Mouse (Mus musculus): Measurements from ENCODE around the gene Ahcyl2. TPM values are rescaled to one million over a fixed set of nuclear protein-coding genes. Genes with fewer than 3 reads are reported as not detected.

Gene Ahcyl2
- polyA plus RNA-seq, 1 experiment from 2014 or later, result 45.8 TPM

DNA sequence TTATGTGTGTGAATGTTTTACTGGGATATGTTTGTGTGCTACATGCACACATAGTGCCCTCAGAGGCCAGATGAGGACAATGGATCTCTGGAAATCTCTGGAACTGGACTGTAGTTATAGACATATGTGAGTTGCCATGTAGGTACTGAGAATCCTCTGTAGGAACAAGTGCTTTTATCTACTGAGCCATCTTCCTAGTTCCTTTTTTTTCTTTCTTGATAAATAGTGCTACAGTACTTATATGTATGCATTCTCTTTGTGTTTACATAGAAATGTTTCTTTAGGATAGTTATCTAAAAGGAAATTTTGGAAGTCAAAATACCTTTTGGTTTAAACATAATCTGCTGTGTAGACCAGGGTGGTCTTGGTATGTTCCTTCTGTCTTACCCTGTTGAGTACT lies 12.3 kb downstream of the Ahcyl2 start:
- no peaks in the 10 kb centered on the region for H3K36me3 ChIP-seq (ENCODE audit: control insufficient read depth, insufficient read depth, low read length)
- H3K9ac ChIP-seq (ENCODE audit: low read length), result no peak overlapping the region
- no peaks in the 10 kb centered on the region for H3K4me1 ChIP-seq (ENCODE audit: control insufficient read depth, insufficient read depth, low read length)
- no peak for ATAC-seq (ENCODE audit: insufficient read depth, low FRiP score)
- no peak overlapping the region for H3K27ac ChIP-seq (ENCODE audit: low read length)
- H3K9me3 ChIP-seq (replicated peaks; ENCODE audit: control insufficient read depth, low read length), result no peaks in the 10 kb centered on the region
- H3K4me2 ChIP-seq (ENCODE audit: low read depth, low read length), result no peak overlapping the region
- no peaks in the 10 kb centered on the region for H3K27me3 ChIP-seq (ENCODE audit: control insufficient read depth, insufficient read depth, low read length)
- H3K4me3 ChIP-seq (replicated peaks; ENCODE audit: low read length), result no peak overlapping the region

DNA sequence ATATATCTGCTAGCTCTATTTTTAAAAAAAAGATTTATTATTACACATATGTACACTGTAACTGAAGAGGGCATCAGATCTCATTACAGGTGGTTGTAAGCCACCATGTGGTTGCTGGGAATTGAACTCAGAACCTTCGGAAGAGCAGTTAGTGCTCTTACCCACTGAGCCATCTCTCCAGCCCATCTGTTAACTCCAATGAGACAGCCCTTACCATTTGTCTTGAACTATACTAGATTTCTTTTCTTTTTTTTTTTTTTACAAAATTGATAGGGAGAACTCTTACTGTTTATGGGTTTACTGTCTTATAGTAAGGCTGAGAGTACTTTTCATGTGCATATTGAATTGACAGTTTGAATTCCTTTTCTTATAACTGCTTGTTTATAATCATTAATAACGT lies 12.8 kb downstream of the Ahcyl2 start:
- H3K27ac ChIP-seq (ENCODE audit: low read length), result no peak overlapping the region
- WGBS, result 94% methylated on average over 2 of the region's 2 CpGs
- H3K4me1 ChIP-seq (ENCODE audit: control insufficient read depth, insufficient read depth, low read length), result no peaks in the 10 kb centered on the region
- no peak overlapping the region for H3K9ac ChIP-seq (ENCODE audit: low read length)
- H3K4me3 ChIP-seq (replicated peaks; ENCODE audit: low read length), result no peak overlapping the region
- H3K27me3 ChIP-seq (ENCODE audit: control insufficient read depth, insufficient read depth, low read length), result no peaks in the 10 kb centered on the region
- H3K4me2 ChIP-seq (ENCODE audit: low read depth, low read length), result no peak overlapping the region
- ATAC-seq (ENCODE audit: insufficient read depth, low FRiP score), result no peak
- no peaks in the 10 kb centered on the region for H3K36me3 ChIP-seq (ENCODE audit: control insufficient read depth, insufficient read depth, low read length)
- no peaks in the 10 kb centered on the region for H3K9me3 ChIP-seq (replicated peaks; ENCODE audit: control insufficient read depth, low read length)

GRCm38 (mm10) chr6:29782239-29782638 lies 14.4 kb downstream of the Ahcyl2 start:
- no peak overlapping the region for H3K9ac ChIP-seq (ENCODE audit: low read length)
- 69% methylated on average over 1 of the region's 1 CpGs for WGBS
- no peaks in the 10 kb centered on the region for H3K4me1 ChIP-seq (ENCODE audit: control insufficient read depth, insufficient read depth, low read length)
- no peaks in the 10 kb centered on the region for H3K27me3 ChIP-seq (ENCODE audit: control insufficient read depth, insufficient read depth, low read length)
- H3K4me3 ChIP-seq (replicated peaks; ENCODE audit: low read length), result no peak overlapping the region
- H3K9me3 ChIP-seq (replicated peaks; ENCODE audit: control insufficient read depth, low read length), result no peaks in the 10 kb centered on the region
- no peak for ATAC-seq (ENCODE audit: insufficient read depth, low FRiP score)
- H3K27ac ChIP-seq (ENCODE audit: low read length), result no peak overlapping the region
- no peak overlapping the region for H3K4me2 ChIP-seq (ENCODE audit: low read depth, low read length)
- no peaks in the 10 kb centered on the region for H3K36me3 ChIP-seq (ENCODE audit: control insufficient read depth, insufficient read depth, low read length)

DNA sequence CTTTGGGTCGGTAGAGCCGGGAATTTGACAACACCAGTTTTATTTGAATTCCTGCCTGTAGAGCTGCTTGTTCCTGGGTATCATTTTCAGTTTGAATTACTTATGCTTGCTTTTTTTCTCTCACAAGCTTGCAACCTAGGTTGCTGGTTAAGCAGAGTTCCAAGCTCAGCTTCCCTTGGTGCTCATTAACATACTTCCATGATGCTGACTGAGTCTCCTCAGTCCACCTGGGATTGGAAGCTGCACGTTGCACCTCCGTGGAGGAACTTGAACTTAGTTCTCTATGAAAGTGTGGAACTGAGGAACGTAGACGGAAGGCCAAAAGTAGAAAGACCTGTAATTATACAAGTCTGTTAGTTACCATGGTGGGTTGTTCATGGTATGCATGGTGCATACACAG lies 16.1 kb downstream of the Ahcyl2 start:
- H3K4me1 ChIP-seq (ENCODE audit: control insufficient read depth, insufficient read depth, low read length), result no peaks in the 10 kb centered on the region
- H3K36me3 ChIP-seq (ENCODE audit: control insufficient read depth, insufficient read depth, low read length), result no peaks in the 10 kb centered on the region
- no peak for ATAC-seq (ENCODE audit: insufficient read depth, low FRiP score)
- no peaks in the 10 kb centered on the region for H3K27me3 ChIP-seq (ENCODE audit: control insufficient read depth, insufficient read depth, low read length)
- WGBS, result 88% methylated on average over 6 of the region's 6 CpGs
- no peak overlapping the region for H3K9ac ChIP-seq (ENCODE audit: low read length)
- no peak overlapping the region for H3K4me2 ChIP-seq (ENCODE audit: low read depth, low read length)
- H3K9me3 ChIP-seq (replicated peaks; ENCODE audit: control insufficient read depth, low read length), result no peaks in the 10 kb centered on the region
- H3K27ac ChIP-seq (ENCODE audit: low read length), result no peak overlapping the region
- no peak overlapping the region for H3K4me3 ChIP-seq (replicated peaks; ENCODE audit: low read length)

DNA sequence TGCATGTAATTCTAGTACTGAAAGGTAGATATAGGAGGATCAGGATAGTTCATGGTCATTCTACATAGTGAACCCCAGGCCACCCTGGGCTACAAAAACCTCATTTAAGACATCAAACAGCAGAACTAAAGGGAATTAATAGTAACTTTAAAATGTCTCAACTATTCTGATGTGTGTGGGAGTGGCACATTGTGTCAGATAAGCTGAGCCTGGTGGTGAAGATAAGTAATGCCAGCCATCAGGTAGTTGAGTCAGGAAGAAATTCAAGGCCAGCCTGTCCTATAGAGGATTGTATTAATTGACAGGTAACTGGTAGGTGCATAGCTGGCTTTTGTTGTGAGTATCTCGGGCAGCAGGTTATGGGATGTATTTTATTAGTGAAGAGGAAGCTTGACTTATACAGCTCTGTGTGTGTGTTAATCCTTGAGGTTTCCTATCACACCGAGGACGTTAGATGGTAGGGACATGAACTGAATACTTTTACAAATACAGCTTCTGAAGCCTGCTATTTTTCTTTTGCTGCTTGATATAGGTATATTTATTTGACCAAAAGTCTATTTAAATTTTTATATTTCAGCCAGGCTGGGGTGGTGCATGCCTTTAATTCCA lies 16.7 kb downstream of the Ahcyl2 start:
- no peaks in the 10 kb centered on the region for H3K36me3 ChIP-seq (ENCODE audit: control insufficient read depth, insufficient read depth, low read length)
- no peak for ATAC-seq (ENCODE audit: insufficient read depth, low FRiP score)
- H3K9me3 ChIP-seq (replicated peaks; ENCODE audit: control insufficient read depth, low read length), result no peaks in the 10 kb centered on the region
- no peak overlapping the region for H3K4me3 ChIP-seq (replicated peaks; ENCODE audit: low read length)
- H3K9ac ChIP-seq (ENCODE audit: low read length), result no peak overlapping the region
- no peak overlapping the region for H3K4me2 ChIP-seq (ENCODE audit: low read depth, low read length)
- H3K4me1 ChIP-seq (ENCODE audit: control insufficient read depth, insufficient read depth, low read length), result no peaks in the 10 kb centered on the region
- 79% methylated on average over 3 of the region's 3 CpGs for WGBS
- H3K27ac ChIP-seq (ENCODE audit: low read length), result no peak overlapping the region
- H3K27me3 ChIP-seq (ENCODE audit: control insufficient read depth, insufficient read depth, low read length), result no peaks in the 10 kb centered on the region

DNA sequence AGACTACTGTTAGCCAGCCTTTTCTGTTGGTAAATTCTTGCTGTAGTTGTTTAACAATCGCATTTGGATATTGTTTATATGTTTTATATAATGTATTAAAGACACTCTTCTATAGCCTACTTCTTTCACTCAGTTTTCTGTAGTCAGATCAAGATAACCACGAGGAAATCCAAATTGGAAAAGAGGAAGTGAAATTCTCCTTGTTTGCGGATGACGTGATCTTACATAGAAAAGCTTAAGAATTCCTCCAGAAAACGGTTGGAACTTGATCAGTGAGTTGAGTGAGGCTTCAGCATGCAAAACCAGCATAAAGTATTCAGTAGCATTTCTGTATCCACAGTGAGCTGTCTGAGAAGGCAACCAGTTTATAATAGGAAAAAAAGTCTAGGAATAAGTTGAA lies 17.9 kb downstream of the Ahcyl2 start:
- Histone ChIP-seq H3K36me3 (ENCODE audit: control insufficient read depth, insufficient read depth, low read length) (no peaks in the 10 kb centered on the region), H3K27ac (ENCODE audit: low read length) (no peak overlapping the region), H3K9me3 (replicated peaks; ENCODE audit: control insufficient read depth, low read length) (no peaks in the 10 kb centered on the region), H3K4me3 (replicated peaks; ENCODE audit: low read length) (no peak overlapping the region), H3K27me3 (ENCODE audit: control insufficient read depth, insufficient read depth, low read length) (no peaks in the 10 kb centered on the region), H3K9ac (ENCODE audit: low read length) (no peak overlapping the region), H3K4me1 (ENCODE audit: control insufficient read depth, insufficient read depth, low read length) (no peaks in the 10 kb centered on the region), H3K4me2 (ENCODE audit: low read depth, low read length) (no peak overlapping the region)
- 82% methylated on average over 5 of the region's 5 CpGs for WGBS
- ATAC-seq (ENCODE audit: insufficient read depth, low FRiP score), result no peak

DNA sequence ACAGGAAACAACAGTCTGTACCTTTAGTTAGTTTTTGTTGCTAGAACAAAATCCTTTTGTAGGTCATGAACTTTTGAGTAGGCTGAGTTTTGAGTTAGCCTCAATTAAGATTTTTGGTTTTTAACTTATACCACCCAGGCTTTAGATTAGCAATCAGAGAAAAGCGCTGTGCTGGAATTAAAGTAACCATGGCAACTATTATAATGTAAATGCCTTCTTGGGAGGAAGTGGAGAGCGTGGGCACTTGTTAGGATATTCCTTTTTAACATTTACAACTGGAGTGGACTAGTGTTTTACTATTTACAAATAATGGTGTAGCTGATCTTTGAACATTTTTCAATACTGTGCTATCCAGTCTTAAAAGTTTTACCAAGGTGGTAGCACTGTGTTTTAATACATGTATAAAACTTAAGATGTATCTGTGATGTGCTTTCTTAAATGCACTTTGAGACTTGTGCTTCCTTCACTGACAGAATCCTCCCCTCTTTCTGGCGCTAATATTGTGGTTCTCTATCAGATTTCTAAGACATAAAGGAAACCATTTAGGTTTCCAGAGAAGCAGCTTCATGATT lies 21.1 kb downstream of the Ahcyl2 start:
- H3K27ac ChIP-seq (ENCODE audit: low read length), result no peak overlapping the region
- H3K9ac ChIP-seq (ENCODE audit: low read length), result no peak overlapping the region
- no peak for ATAC-seq (ENCODE audit: insufficient read depth, low FRiP score)
- H3K27me3 ChIP-seq (ENCODE audit: control insufficient read depth, insufficient read depth, low read length), result no peaks in the 10 kb centered on the region
- 64% methylated on average over 3 of the region's 3 CpGs for WGBS
- no peak overlapping the region for H3K4me3 ChIP-seq (replicated peaks; ENCODE audit: low read length)
- no peak overlapping the region for H3K4me2 ChIP-seq (ENCODE audit: low read depth, low read length)
- H3K9me3 ChIP-seq (replicated peaks; ENCODE audit: control insufficient read depth, low read length), result no peaks in the 10 kb centered on the region
- no peaks in the 10 kb centered on the region for H3K36me3 ChIP-seq (ENCODE audit: control insufficient read depth, insufficient read depth, low read length)
- no peaks in the 10 kb centered on the region for H3K4me1 ChIP-seq (ENCODE audit: control insufficient read depth, insufficient read depth, low read length)

DNA sequence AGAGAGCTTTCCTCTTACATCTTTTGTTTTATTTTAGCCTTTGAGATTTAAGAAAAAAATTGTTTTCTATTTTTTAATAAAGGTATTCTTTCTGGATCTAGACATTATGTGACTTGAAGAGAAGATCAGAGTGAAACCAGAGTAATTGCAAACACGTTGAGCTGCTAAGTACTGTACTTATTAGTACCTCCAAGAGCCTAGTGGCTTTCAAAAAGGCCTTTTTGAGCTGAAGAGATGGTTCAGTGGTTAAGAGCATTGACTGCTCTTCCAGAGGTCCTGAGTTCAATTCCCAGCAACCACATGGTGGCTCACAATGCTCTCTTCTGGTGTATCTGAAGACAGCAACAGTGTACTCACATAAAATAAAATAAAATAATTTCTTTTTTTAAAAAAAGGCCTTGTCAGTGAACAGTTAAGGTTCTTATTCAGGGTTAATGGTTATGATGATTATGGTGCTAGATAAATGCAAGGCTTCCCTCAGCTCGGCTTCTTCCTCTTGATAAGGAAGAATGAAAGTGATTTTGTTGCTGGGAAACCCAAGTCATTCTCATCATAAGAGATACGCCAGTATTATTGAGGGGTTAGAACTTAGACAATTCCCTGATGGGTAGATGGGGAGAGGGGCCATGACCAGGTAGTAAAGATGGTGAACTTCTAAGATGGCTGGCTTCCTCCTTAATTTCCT lies 22.3 kb downstream of the Ahcyl2 start:
- Histone ChIP-seq H3K27ac (ENCODE audit: low read length) (no peak overlapping the region), H3K4me3 (replicated peaks; ENCODE audit: low read length) (no peak overlapping the region), H3K4me1 (ENCODE audit: control insufficient read depth, insufficient read depth, low read length) (no peaks in the 10 kb centered on the region), H3K36me3 (ENCODE audit: control insufficient read depth, insufficient read depth, low read length) (no peaks in the 10 kb centered on the region), H3K4me2 (ENCODE audit: low read depth, low read length) (no peak overlapping the region), H3K9ac (ENCODE audit: low read length) (no peak overlapping the region), H3K27me3 (ENCODE audit: control insufficient read depth, insufficient read depth, low read length) (no peaks in the 10 kb centered on the region), H3K9me3 (replicated peaks; ENCODE audit: control insufficient read depth, low read length) (no peaks in the 10 kb centered on the region)
- no peak for ATAC-seq (ENCODE audit: insufficient read depth, low FRiP score)
- WGBS, result 89% methylated on average over 3 of the region's 3 CpGs

GRCm38 (mm10) chr6:29793520-29793919 lies 25.7 kb downstream of the Ahcyl2 start:
- Histone ChIP-seq H3K9ac (ENCODE audit: low read length) (no peak overlapping the region), H3K27me3 (ENCODE audit: control insufficient read depth, insufficient read depth, low read length) (no peaks in the 10 kb centered on the region), H3K4me2 (ENCODE audit: low read depth, low read length) (no peak overlapping the region), H3K4me3 (replicated peaks; ENCODE audit: low read length) (no peak overlapping the region), H3K9me3 (replicated peaks; ENCODE audit: control insufficient read depth, low read length) (no peaks in the 10 kb centered on the region), H3K36me3 (ENCODE audit: control insufficient read depth, insufficient read depth, low read length) (no peaks in the 10 kb centered on the region), H3K4me1 (ENCODE audit: control insufficient read depth, insufficient read depth, low read length) (no peaks in the 10 kb centered on the region), H3K27ac (ENCODE audit: low read length) (no peak overlapping the region)
- no peak for ATAC-seq (ENCODE audit: insufficient read depth, low FRiP score)
- WGBS, result 72% methylated on average over 1 of the region's 1 CpGs

Measured in stomach, embryonic 16.5 days (tissue).